In genomic region chr3:105800156-105800674, GRCm38 (mm10) we compare ENCODE assay signal across 8 mouse cellular contexts. TPM values are rescaled to one million over a fixed set of nuclear protein-coding genes. Genes with fewer than 3 reads are reported as not detected.
DNase-seq lines count a peak whose midpoint lies in the region; ATAC-seq and TF ChIP-seq lines count a peak whose summit lies in the region.

No protein-coding gene starts in this region.

- no peak for TF ChIP-seq CTCF in E14TG2a.4 (conservative IDR thresholded peaks at IDR 0.05; ENCODE audit: low read length)

- peak overlapping the region; percentile 93 for H3K4me3 ChIP-seq in heart, embryonic 12.5 days
- peak overlapping the region; percentile 83 for H3K4me3 ChIP-seq in E14TG2a.4 (replicated peaks; ENCODE audit: low read length)
- H3K4me3 ChIP-seq in forebrain, embryonic 13.5 days, result peak overlapping the region; percentile 83
- peak overlapping the region; percentile 70 for H3K4me3 ChIP-seq in limb, embryonic 14.5 days (replicated peaks; ENCODE audit: low read length)

- intact Hi-C loops in heart, postnatal 25 days (cut with DNase I), result loop anchor here (2.0 to 5.0 kb wide), 2 partner anchors 25 to 63 kb away; no protein-coding TSS in a partner anchor

- peak overlapping the region; percentile 85 for H3K27ac ChIP-seq in heart, embryonic 12.5 days (ENCODE audit: poor library complexity, severe bottlenecking)
- H3K27ac ChIP-seq in forebrain, embryonic 13.5 days, result peak overlapping the region; percentile 74; the same call in 1 of the 2 replicates
- H3K27ac ChIP-seq in limb, embryonic 14.5 days (replicated peaks; ENCODE audit: low read depth, low read length), result peak overlapping the region; percentile 83

- H3K9ac ChIP-seq in heart, embryonic 12.5 days, result peak overlapping the region; percentile 94
- peak overlapping the region; percentile 94 for H3K9ac ChIP-seq in forebrain, embryonic 13.5 days
- H3K9ac ChIP-seq in limb, embryonic 14.5 days (ENCODE audit: low read depth, low read length, severe bottlenecking), result peak overlapping the region; percentile 92

- ATAC-seq in heart, embryonic 12.5 days (ENCODE audit: insufficient number of reproducible peaks, low FRiP score), result no peak
- ATAC-seq in forebrain, embryonic 13.5 days, result no peak
- no peak for ATAC-seq in limb, embryonic 14.5 days (ENCODE audit: low FRiP score, low read depth)

- H3K4me1 ChIP-seq in heart, embryonic 12.5 days (replicated peaks), result peaks cover 26% of the 10 kb centered on the region
- H3K4me1 ChIP-seq in E14TG2a.4 (replicated peaks; ENCODE audit: low read depth, low read length), result peaks cover 40% of the 10 kb centered on the region
- peaks cover 28% of the 10 kb centered on the region for H3K4me1 ChIP-seq in forebrain, embryonic 13.5 days
- H3K4me1 ChIP-seq in limb, embryonic 14.5 days (ENCODE audit: control insufficient read depth, insufficient read depth, low read length), result peaks cover 18% of the 10 kb centered on the region; the same call in 1 of the 2 replicates

- peak overlapping the region; percentile 84 for H3K4me2 ChIP-seq in heart, embryonic 12.5 days
- peak overlapping the region; percentile 88 for H3K4me2 ChIP-seq in forebrain, embryonic 13.5 days
- H3K4me2 ChIP-seq in limb, embryonic 14.5 days (replicated peaks; ENCODE audit: low read depth, low read length, severe bottlenecking), result peak overlapping the region; percentile 79

- H3K36me3 ChIP-seq in heart, embryonic 12.5 days, result no peaks in the 10 kb centered on the region
- no peaks in the 10 kb centered on the region for H3K36me3 ChIP-seq in E14TG2a.4 (ENCODE audit: insufficient read depth, low read length)
- H3K36me3 ChIP-seq in forebrain, embryonic 13.5 days (ENCODE audit: poor library complexity, severe bottlenecking), result no peaks in the 10 kb centered on the region
- no peaks in the 10 kb centered on the region for H3K36me3 ChIP-seq in limb, embryonic 14.5 days (ENCODE audit: control insufficient read depth, insufficient read depth, low read length)
- H3K36me3 ChIP-seq in splenic B cell, adult 2 months (ENCODE audit: control insufficient read depth, insufficient read depth, low read length, poor library complexity, severe bottlenecking), result no peaks in the 10 kb centered on the region

- under 1% methylated on average over 12 of the region's 12 CpGs for WGBS in heart, embryonic 12.5 days
- WGBS in forebrain, embryonic 13.5 days, result under 1% methylated on average over 12 of the region's 12 CpGs
- WGBS in limb, embryonic 14.5 days, result under 1% methylated on average over 12 of the region's 12 CpGs

- H3K9me3 ChIP-seq in heart, embryonic 12.5 days (replicated peaks), result no peaks in the 10 kb centered on the region
- H3K9me3 ChIP-seq in E14TG2a.4 (ENCODE audit: low read length), result no peaks in the 10 kb centered on the region
- no peaks in the 10 kb centered on the region for H3K9me3 ChIP-seq in forebrain, embryonic 13.5 days (replicated peaks)
- H3K9me3 ChIP-seq in limb, embryonic 14.5 days (ENCODE audit: control insufficient read depth, low read length), result no peaks in the 10 kb centered on the region

- peaks cover 24% of the 10 kb centered on the region for H3K27me3 ChIP-seq in heart, embryonic 12.5 days (replicated peaks)
- H3K27me3 ChIP-seq in E14TG2a.4 (ENCODE audit: insufficient read depth, low read length), result 0 out of 2 replicates have a peak, but pooled peaks cover 6% of the 10 kb centered on the region
- no peaks in the 10 kb centered on the region for H3K27me3 ChIP-seq in forebrain, embryonic 13.5 days
- H3K27me3 ChIP-seq in limb, embryonic 14.5 days (ENCODE audit: control insufficient read depth, insufficient read depth, low read length), result no peaks in the 10 kb centered on the region
- no peaks in the 10 kb centered on the region for H3K27me3 ChIP-seq in splenic B cell, adult 2 months (ENCODE audit: control insufficient read depth, insufficient read depth, low read length, poor library complexity, severe bottlenecking)

- no peak for TF ChIP-seq POLR2A in limb, embryonic 14.5 days (IDR thresholded peaks at IDR 0.05; ENCODE audit: borderline replicate concordance, extremely low read depth, insufficient read depth, insufficient read length)

- DNase-seq in heart, postnatal 25 days (ENCODE audit: low spot score), result no peak
- DNase-seq in limb, embryonic 14.5 days (ENCODE audit: low spot score), result no peak
- DNase-seq in splenic B cell, adult 2 months (ENCODE audit: low read depth, low spot score), result peak; percentile 51
- DNase-seq in right cerebral cortex, adult 2 months (ENCODE audit: low spot score in 2 of 2), result no peak
- DNase-seq in urinary bladder, postnatal 10 days (ENCODE audit: low spot score), result no peak

RNA-seq across cellular contexts. Expression of gene Rap1a, which starts 0.9 kb away (rescaled TPM):
- polyA plus RNA-seq in heart, embryonic 12.5 days (2016; fragmentation: Nextera tagmentation; extraction: Ambion mirVana), result 88.9 and 92.0 TPM in 2 replicates
- 100 to 1,000 TPM; 103 to 105 TPM for total RNA-seq in heart, postnatal 25 days (2021)
- polyA plus RNA-seq in forebrain, embryonic 13.5 days (2015; fragmentation: Nextera tagmentation; extraction: Ambion mirVana), result 73.2 and 84.7 TPM in 2 replicates
- polyA plus RNA-seq in limb, embryonic 14.5 days (2012; rRNA removed), result 35.5 and 45.1 TPM in 2 replicates
- polyA plus RNA-seq in limb, embryonic 14.5 days (2014; fragmentation: Nextera tagmentation; extraction: Ambion mirVana), result 73.9 and 77.7 TPM in 2 replicates
